Mouse (Mus musculus) stomach, postnatal 0 days (tissue): ENCODE results near the gene Cacna2d3. TPM values are rescaled to one million over a fixed set of nuclear protein-coding genes. Genes with fewer than 3 reads are reported as not detected.

Experiments used
- ATAC-seq: fragments of 200-750 bp; cut with Nextera tagmentation; 2 replicates; pipeline ENCODE4 v1.8.0; 2017; ENCODE audit not compliant: low FRiP score, low TSS enrichment
- DNase-seq: peaks from one replicate; pipeline ENCODE4 v3.0.0-alpha.2; 2016; ENCODE audit warnings: low spot score
- H3K27ac ChIP-seq: fragments of 300-500 bp; sonication (generic); replicated peaks from 2 replicates; pipeline ENCODE4 v1.5.1; 2014; ENCODE audit warnings: mild to moderate bottlenecking, control low read depth
- H3K27me3 ChIP-seq: fragments of 300-500 bp; sonication (generic); 2 replicates; pipeline ENCODE4 v1.6.1; 2014; ENCODE audit warnings: low read length; ENCODE audit not compliant: control insufficient read depth, insufficient read depth
- H3K36me3 ChIP-seq: fragments of 300-500 bp; sonication (generic); 2 replicates; pipeline ENCODE4 v1.6.1; 2014; ENCODE audit warnings: low read length, mixed read lengths; ENCODE audit not compliant: control insufficient read depth, insufficient read depth
- H3K4me1 ChIP-seq: fragments of 300-500 bp; sonication (generic); replicated peaks from 2 replicates; pipeline ENCODE4 v1.6.1; 2014; ENCODE audit warnings: antibody characterized with exemption; ENCODE audit not compliant: control insufficient read depth, insufficient read depth
- H3K4me2 ChIP-seq: fragments of 300-500 bp; sonication (generic); replicated peaks from 2 replicates; pipeline ENCODE4 v1.6.1; 2014; ENCODE audit warnings: low read depth, mild to moderate bottlenecking, control low read depth, moderate library complexity
- H3K4me3 ChIP-seq: fragments of 300-500 bp; sonication (generic); 2 replicates; pipeline ENCODE4 v1.5.1; 2014; ENCODE audit warnings: low read depth, low read length, control low read depth
- H3K9ac ChIP-seq: fragments of 300-500 bp; sonication (generic); 2 replicates; pipeline ENCODE4 v1.6.1; 2014; ENCODE audit warnings: mild to moderate bottlenecking, low read length, control low read depth, mixed read lengths
- H3K9me3 ChIP-seq: fragments of 300-500 bp; sonication (generic); 2 replicates; pipeline ENCODE4 v1.6.1; 2016; ENCODE audit warnings: low read length; ENCODE audit not compliant: control insufficient read depth
- CTCF ChIP-seq: IDR thresholded peaks from 2 replicates; pipeline ENCODE4 v1.5.1; 2016; ENCODE audit warnings: antibody characterized with exemption, low read depth, mild to moderate bottlenecking, moderate library complexity
- EP300 ChIP-seq: optimal IDR thresholded peaks from 2 replicates; pipeline ENCODE3; 2016; ENCODE audit warnings: antibody characterized with exemption
- WGBS: fragments of 180-500 bp; shearing (Covaris S2); extraction: QIAGEN DNeasy Blood & Tissue Kit; methylation state at CpG from one replicate; pipeline ENCODE4 v1.1.7; 2014; 5-methylcytosine and 5-hydroxymethylcytosine counted together
- polyA plus RNA-seq: library from polyadenylated mRNA; unstranded; fragments of >200 nt; fragmentation: Nextera tagmentation; extraction: Ambion mirVana; gene quantifications from 2 replicates; pipeline ENCODE4 v1.2.1, GENCODE M21; 2015

Gene Cacna2d3
- polyA plus RNA-seq, 1 experiment from 2014 or later = 0.98 TPM

- Histone ChIP-seq H3K27me3 (no peaks in the 10 kb centered on the region), H3K4me3 (no peak overlapping the region), H3K4me1 (no peaks in the 10 kb centered on the region), H3K36me3 (no peaks in the 10 kb centered on the region), H3K27ac (no peak overlapping the region), H3K4me2 (no peak overlapping the region), H3K9me3 (no peaks in the 10 kb centered on the region), H3K9ac (no peak overlapping the region)
- DNase-seq = no peak
- no peak for ATAC-seq
- TF ChIP-seq EP300 (no peak), CTCF (no peak)
- WGBS = 62% methylated on average over 1 of the region's 1 CpGs
These were observed 143.9 kb downstream of the Cacna2d3 start for GRCm38 (mm10) chr14:29577786-29578185.

- H3K9me3 ChIP-seq = no peaks in the 10 kb centered on the region
- no peaks in the 10 kb centered on the region for H3K4me1 ChIP-seq
- H3K4me2 ChIP-seq = no peak overlapping the region
- 53% methylated on average over 5 of the region's 5 CpGs for WGBS
- H3K27ac ChIP-seq = no peak overlapping the region
- DNase-seq (no peak), ATAC-seq (no peak)
- H3K27me3 ChIP-seq = no peaks in the 10 kb centered on the region
- no peaks in the 10 kb centered on the region for H3K36me3 ChIP-seq
- no peak overlapping the region for H3K4me3 ChIP-seq
- TF ChIP-seq EP300 (no peak), CTCF (no peak)
- H3K9ac ChIP-seq = no peak overlapping the region
These were observed 146.1 kb downstream of the Cacna2d3 start for GRCm38 (mm10) chr14:29575551-29575950.

GRCm38 (mm10) chr14:29562704-29563103, 159.0 kb downstream of the Cacna2d3 start:
- H3K27ac ChIP-seq = no peak overlapping the region
- no peak overlapping the region for H3K9ac ChIP-seq
- whole genome bisulfite sequencing = 51% methylated on average over 6 of the region's 6 CpGs
- H3K36me3 ChIP-seq = no peaks in the 10 kb centered on the region
- TF ChIP-seq EP300 = no peak
- TF ChIP-seq CTCF = no peak
- H3K4me3 ChIP-seq = no peak overlapping the region
- no peak for DNase-seq
- no peak overlapping the region for H3K4me2 ChIP-seq
- H3K4me1 ChIP-seq = no peaks in the 10 kb centered on the region
- no peaks in the 10 kb centered on the region for H3K27me3 ChIP-seq
- no peak for ATAC-seq
- no peaks in the 10 kb centered on the region for H3K9me3 ChIP-seq

GRCm38 (mm10) chr14:29561122-29561834, 160.4 kb downstream of the Cacna2d3 start:
- no peaks in the 10 kb centered on the region for H3K27me3 ChIP-seq
- no peak overlapping the region for H3K4me2 ChIP-seq
- no peaks in the 10 kb centered on the region for H3K4me1 ChIP-seq
- DNase-seq (no peak), ATAC-seq (no peak)
- no peak for TF ChIP-seq EP300
- no peak for TF ChIP-seq CTCF
- H3K9me3 ChIP-seq = no peaks in the 10 kb centered on the region
- no peak overlapping the region for H3K4me3 ChIP-seq
- no peak overlapping the region for H3K27ac ChIP-seq
- no peak overlapping the region for H3K9ac ChIP-seq
- 75% methylated on average over 11 of the region's 11 CpGs for WGBS
- H3K36me3 ChIP-seq = no peaks in the 10 kb centered on the region

GRCm38 (mm10) chr14:29558440-29558839, 163.2 kb downstream of the Cacna2d3 start:
- Histone ChIP-seq H3K4me1 (no peaks in the 10 kb centered on the region), H3K27me3 (no peaks in the 10 kb centered on the region), H3K27ac (no peak overlapping the region), H3K4me3 (no peak overlapping the region), H3K9me3 (no peaks in the 10 kb centered on the region), H3K36me3 (no peaks in the 10 kb centered on the region), H3K4me2 (no peak overlapping the region), H3K9ac (no peak overlapping the region)
- DNase-seq (no peak), ATAC-seq (no peak)
- no peak for TF ChIP-seq CTCF
- no peak for TF ChIP-seq EP300
- 85% methylated on average over 8 of the region's 8 CpGs for WGBS

- TF ChIP-seq CTCF (no peak), EP300 (no peak)
- 79% methylated on average over 3 of the region's 3 CpGs for WGBS
These were observed 165.5 kb downstream of the Cacna2d3 start for GRCm38 (mm10) chr14:29556152-29556551.

More at GRCm38 (mm10) chr14:29556152-29556551, 165.5 kb downstream of the Cacna2d3 start:
- Histone ChIP-seq H3K27me3 (no peaks in the 10 kb centered on the region), H3K27ac (no peak overlapping the region), H3K4me3 (no peak overlapping the region), H3K4me1 (no peaks in the 10 kb centered on the region), H3K9ac (no peak overlapping the region), H3K36me3 (no peaks in the 10 kb centered on the region), H3K4me2 (no peak overlapping the region), H3K9me3 (no peaks in the 10 kb centered on the region)
- ATAC-seq = no peak
- DNase-seq = no peak
